Mouse (Mus musculus) neural tube, embryonic 12.5 days (tissue): ENCODE results near the gene Cd84. TPM values are rescaled to one million over a fixed set of nuclear protein-coding genes. Genes with fewer than 3 reads are reported as not detected.

ENCODE experiments used
- ATAC-seq: fragments of 200-750 bp; cut with Nextera tagmentation; 2 replicates; pipeline ENCODE4 v1.8.0; 2017; ENCODE audit warnings: low read depth, mild to moderate bottlenecking, moderate TSS enrichment, moderate library complexity; ENCODE audit not compliant: low FRiP score
- H3K27ac ChIP-seq: fragments of 300-500 bp; sonication (generic); 2 replicates; pipeline ENCODE4 v1.5.1; 2016
- H3K27me3 ChIP-seq: fragments of 300-500 bp; sonication (generic); replicated peaks from 2 replicates; pipeline ENCODE4 v1.6.1; 2016; ENCODE audit warnings: mild to moderate bottlenecking
- H3K36me3 ChIP-seq: fragments of 300-500 bp; sonication (generic); 2 replicates; pipeline ENCODE4 v1.6.1; 2016; ENCODE audit warnings: mild to moderate bottlenecking
- H3K4me1 ChIP-seq: fragments of 300-500 bp; sonication (generic); 2 replicates; pipeline ENCODE4 v1.6.1; 2016
- H3K4me2 ChIP-seq: fragments of 300-500 bp; sonication (generic); replicated peaks from 2 replicates; pipeline ENCODE4 v1.6.1; 2016; ENCODE audit warnings: mild to moderate bottlenecking
- H3K4me3 ChIP-seq: fragments of 300-500 bp; sonication (generic); 2 replicates; pipeline ENCODE4 v1.5.1; 2016
- H3K9ac ChIP-seq: fragments of 300-500 bp; sonication (generic); 2 replicates; pipeline ENCODE4 v1.6.1; 2016; ENCODE audit warnings: mild to moderate bottlenecking
- H3K9me3 ChIP-seq: fragments of 300-500 bp; sonication (generic); 2 replicates; pipeline ENCODE4 v1.6.1; 2016; ENCODE audit warnings: mild to moderate bottlenecking
- WGBS: fragments of 180-500 bp; shearing (Covaris S2); methylation state at CpG from one replicate; pipeline ENCODE4 v1.1.7; 2016; 5-methylcytosine and 5-hydroxymethylcytosine counted together
- polyA plus RNA-seq: library from polyadenylated mRNA; unstranded; fragments of >200 nt; fragmentation: Nextera tagmentation; extraction: Ambion mirVana; gene quantifications from 2 replicates; pipeline ENCODE4 v1.2.1, GENCODE M21; 2016

Gene Cd84
- polyA plus RNA-seq, 1 experiment from 2014 or later: 1.2 TPM

DNA sequence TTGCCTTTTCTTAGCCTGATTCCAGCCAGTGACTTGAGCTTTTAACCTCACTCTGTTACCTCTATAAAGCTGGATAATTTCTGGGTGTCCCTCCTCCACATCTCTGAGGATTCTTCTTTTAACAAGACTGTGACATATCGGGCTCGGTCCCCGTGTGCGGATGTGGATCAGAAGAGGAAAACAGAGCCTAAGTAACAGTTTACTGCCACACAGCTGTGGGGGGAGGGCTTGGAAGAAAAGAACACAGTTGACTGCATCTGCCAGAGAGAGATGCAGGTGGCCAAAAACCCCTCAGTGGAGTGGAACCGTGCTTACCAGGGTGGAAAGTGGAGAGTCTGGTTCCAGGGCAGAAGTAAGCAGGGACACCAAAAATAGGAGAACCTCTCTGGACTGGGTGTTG is 79.7 kb downstream of the Cd84 start:
- H3K4me2 ChIP-seq: no peak overlapping the region
- H3K27ac ChIP-seq: no peak overlapping the region
- 92% methylated on average over 5 of the region's 5 CpGs for WGBS
- H3K9me3 ChIP-seq: no peaks in the 10 kb centered on the region
- no peaks in the 10 kb centered on the region for H3K27me3 ChIP-seq
- H3K4me3 ChIP-seq: no peak overlapping the region
- H3K9ac ChIP-seq: no peak overlapping the region
- H3K36me3 ChIP-seq: no peaks in the 10 kb centered on the region
- H3K4me1 ChIP-seq: no peaks in the 10 kb centered on the region
- no peak for ATAC-seq

DNA sequence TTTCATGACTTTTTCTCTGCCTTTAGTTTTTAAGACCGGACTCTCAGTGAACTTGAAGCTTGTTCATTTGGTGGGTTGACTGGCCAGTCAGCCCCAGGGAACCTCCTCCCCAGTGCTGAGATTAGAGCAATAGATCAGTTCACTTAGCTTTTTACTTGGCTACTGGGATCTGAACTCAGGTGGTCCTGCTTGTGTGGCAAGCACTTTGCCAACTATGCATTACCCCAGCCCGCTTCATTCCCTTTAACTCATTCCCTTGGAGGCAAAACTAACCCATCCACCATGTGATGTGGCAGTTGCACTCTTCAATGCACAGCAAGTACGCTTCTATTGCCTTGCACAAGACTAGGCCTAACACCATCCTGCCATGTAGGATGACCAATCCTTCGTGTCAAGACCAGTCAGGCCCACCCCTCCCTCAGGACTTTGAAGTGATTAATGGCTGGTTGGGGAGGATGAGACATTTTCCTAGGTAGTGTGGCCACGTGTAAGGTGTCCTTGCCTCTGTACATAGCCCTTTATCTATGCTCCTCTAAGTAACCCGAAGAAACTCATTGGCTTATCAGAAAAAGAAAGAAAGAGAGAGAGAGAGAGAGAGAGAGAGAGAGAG is 80.5 kb downstream of the Cd84 start:
- H3K4me3 ChIP-seq: no peak overlapping the region
- 80% methylated on average over 6 of the region's 6 CpGs for WGBS
- no peaks in the 10 kb centered on the region for H3K9me3 ChIP-seq
- H3K4me2 ChIP-seq: no peak overlapping the region
- no peak overlapping the region for H3K27ac ChIP-seq
- no peak for ATAC-seq
- H3K27me3 ChIP-seq: no peaks in the 10 kb centered on the region
- H3K9ac ChIP-seq: no peak overlapping the region
- no peaks in the 10 kb centered on the region for H3K36me3 ChIP-seq
- H3K4me1 ChIP-seq: no peaks in the 10 kb centered on the region

DNA sequence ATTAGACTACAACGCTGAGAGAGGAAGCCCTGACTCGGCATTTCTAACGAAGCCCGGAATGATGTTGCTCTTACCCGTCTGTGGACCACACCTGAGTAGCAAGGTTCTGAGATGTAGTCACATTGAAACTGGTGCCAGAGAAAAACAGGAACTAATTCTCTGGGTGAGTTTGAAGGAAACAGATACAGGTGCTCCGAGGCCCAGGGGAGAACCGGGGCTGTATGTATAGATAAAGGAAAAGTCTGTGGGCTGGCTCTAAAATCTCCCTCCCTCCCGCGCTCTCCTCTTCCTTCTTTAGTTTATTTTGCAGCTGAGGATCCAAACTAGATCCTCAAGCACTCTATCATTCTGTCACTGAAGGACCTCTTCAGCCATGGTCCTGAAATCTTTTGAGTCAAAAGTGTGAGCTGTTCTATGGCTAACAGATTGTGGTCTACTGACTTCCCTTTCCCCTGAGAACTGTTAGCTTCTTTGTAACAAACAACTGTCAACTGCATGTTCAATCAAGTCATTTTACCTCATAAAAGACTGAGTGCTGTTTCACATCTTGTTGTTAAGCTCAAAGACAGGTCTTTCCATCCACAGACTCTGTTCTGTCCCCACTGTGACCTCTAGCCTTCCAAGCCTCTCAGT is 81.6 kb downstream of the Cd84 start:
- ATAC-seq: no peak
- no peak overlapping the region for H3K4me3 ChIP-seq
- no peak overlapping the region for H3K4me2 ChIP-seq
- H3K9ac ChIP-seq: no peak overlapping the region
- H3K9me3 ChIP-seq: no peaks in the 10 kb centered on the region
- H3K36me3 ChIP-seq: no peaks in the 10 kb centered on the region
- 85% methylated on average over 9 of the region's 9 CpGs for WGBS
- H3K27me3 ChIP-seq: no peaks in the 10 kb centered on the region
- H3K27ac ChIP-seq: no peak overlapping the region
- no peaks in the 10 kb centered on the region for H3K4me1 ChIP-seq

DNA sequence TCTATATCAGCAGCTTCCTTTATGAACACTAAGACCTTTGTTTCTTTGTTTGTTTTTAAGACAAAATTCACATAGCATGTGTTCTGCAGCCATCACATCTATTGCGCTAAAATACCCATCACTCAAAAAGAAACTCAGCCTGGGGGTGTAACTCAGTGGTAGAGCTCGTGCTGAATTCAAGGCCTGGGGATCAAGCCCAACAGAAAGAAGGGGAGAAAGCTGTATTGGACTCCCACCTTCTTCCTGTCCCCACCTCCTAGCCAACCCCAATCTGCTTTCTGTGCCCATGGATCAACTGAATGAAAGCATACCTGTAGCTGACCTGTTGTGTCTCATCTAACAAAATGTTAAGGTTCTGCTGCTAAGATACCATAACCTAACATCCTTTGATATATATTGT is 82.1 kb downstream of the Cd84 start:
- no peak overlapping the region for H3K4me2 ChIP-seq
- ATAC-seq: no peak
- no peaks in the 10 kb centered on the region for H3K36me3 ChIP-seq
- no peak overlapping the region for H3K4me3 ChIP-seq
- no peaks in the 10 kb centered on the region for H3K27me3 ChIP-seq
- no peaks in the 10 kb centered on the region for H3K4me1 ChIP-seq
- no peaks in the 10 kb centered on the region for H3K9me3 ChIP-seq
- H3K9ac ChIP-seq: no peak overlapping the region
- 73% methylated on average over 2 of the region's 2 CpGs for WGBS
- H3K27ac ChIP-seq: no peak overlapping the region

DNA sequence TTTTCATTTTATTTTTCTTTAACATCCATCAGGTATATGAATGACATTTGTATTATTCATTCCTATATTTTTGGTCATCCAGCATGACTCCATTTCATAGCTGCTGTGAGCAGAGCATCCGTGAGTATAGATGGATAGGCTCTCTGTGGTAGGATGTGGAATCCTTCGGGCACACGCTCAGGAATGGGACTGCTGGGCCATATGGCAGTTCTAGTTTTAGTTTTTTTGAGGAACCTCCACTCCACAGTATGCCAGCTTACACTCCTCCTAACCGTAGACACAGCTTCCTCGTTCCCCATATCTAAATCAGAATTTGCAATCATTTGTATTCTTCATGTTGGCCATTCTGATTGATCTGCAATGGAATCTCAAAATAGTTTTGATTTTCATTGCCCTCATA is 83.3 kb downstream of the Cd84 start:
- no peak overlapping the region for H3K4me3 ChIP-seq
- H3K9me3 ChIP-seq: no peaks in the 10 kb centered on the region
- H3K27me3 ChIP-seq: no peaks in the 10 kb centered on the region
- 92% methylated on average over 5 of the region's 5 CpGs for WGBS
- ATAC-seq: no peak
- no peak overlapping the region for H3K9ac ChIP-seq
- no peak overlapping the region for H3K4me2 ChIP-seq
- no peak overlapping the region for H3K27ac ChIP-seq
- H3K36me3 ChIP-seq: no peaks in the 10 kb centered on the region
- H3K4me1 ChIP-seq: no peaks in the 10 kb centered on the region

DNA sequence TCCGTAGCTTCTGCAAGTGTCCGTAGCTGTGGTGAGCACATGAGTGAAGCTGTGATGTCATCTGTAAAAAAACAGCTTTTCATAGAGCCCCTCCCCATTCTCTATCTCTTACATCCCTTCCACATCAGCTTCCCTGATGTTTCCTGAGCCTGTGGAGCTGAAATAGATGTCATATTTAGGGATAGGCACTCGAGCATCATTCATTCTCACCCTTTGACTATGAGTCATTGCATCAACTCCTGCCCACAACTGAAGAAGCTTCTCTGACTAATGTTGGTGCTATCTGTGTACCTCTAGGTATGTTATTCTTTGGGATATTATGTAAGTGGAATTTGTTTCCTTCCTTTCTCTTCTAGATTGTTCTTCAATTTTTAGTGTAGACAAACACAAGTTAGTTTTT is 85.4 kb downstream of the Cd84 start:
- WGBS: 84% methylated on average over 3 of the region's 3 CpGs
- H3K4me3 ChIP-seq: no peak overlapping the region
- H3K27ac ChIP-seq: no peak overlapping the region
- H3K9ac ChIP-seq: no peak overlapping the region
- H3K4me1 ChIP-seq: no peaks in the 10 kb centered on the region
- ATAC-seq: no peak
- no peaks in the 10 kb centered on the region for H3K9me3 ChIP-seq
- H3K4me2 ChIP-seq: no peak overlapping the region
- H3K27me3 ChIP-seq: no peaks in the 10 kb centered on the region
- H3K36me3 ChIP-seq: no peaks in the 10 kb centered on the region

DNA sequence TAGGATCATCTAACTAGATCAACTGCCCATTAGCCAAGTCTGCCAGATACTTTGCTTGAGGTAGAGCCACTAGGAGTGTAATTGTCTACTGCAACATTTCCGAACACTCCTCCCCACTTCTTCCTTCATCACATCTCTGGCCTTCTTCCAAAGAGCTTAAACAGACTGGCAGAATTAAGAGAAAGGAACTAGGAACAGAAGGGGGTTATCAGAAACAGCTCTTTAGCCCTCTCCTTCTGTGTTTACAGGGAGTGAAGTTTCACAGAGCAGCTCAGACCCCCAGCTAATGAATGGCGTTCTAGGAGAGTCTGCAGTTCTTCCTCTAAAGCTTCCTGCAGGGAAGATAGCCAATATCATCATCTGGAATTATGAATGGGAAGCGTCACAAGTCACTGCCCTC is 94.4 kb downstream of the Cd84 start:
- Histone ChIP-seq H3K27ac (no peak overlapping the region), H3K27me3 (no peaks in the 10 kb centered on the region), H3K9me3 (no peaks in the 10 kb centered on the region), H3K9ac (no peak overlapping the region), H3K4me3 (no peak overlapping the region), H3K36me3 (no peaks in the 10 kb centered on the region), H3K4me2 (no peak overlapping the region), H3K4me1 (no peaks in the 10 kb centered on the region)
- WGBS: 81% methylated on average over 3 of the region's 3 CpGs
- no peak for ATAC-seq

DNA sequence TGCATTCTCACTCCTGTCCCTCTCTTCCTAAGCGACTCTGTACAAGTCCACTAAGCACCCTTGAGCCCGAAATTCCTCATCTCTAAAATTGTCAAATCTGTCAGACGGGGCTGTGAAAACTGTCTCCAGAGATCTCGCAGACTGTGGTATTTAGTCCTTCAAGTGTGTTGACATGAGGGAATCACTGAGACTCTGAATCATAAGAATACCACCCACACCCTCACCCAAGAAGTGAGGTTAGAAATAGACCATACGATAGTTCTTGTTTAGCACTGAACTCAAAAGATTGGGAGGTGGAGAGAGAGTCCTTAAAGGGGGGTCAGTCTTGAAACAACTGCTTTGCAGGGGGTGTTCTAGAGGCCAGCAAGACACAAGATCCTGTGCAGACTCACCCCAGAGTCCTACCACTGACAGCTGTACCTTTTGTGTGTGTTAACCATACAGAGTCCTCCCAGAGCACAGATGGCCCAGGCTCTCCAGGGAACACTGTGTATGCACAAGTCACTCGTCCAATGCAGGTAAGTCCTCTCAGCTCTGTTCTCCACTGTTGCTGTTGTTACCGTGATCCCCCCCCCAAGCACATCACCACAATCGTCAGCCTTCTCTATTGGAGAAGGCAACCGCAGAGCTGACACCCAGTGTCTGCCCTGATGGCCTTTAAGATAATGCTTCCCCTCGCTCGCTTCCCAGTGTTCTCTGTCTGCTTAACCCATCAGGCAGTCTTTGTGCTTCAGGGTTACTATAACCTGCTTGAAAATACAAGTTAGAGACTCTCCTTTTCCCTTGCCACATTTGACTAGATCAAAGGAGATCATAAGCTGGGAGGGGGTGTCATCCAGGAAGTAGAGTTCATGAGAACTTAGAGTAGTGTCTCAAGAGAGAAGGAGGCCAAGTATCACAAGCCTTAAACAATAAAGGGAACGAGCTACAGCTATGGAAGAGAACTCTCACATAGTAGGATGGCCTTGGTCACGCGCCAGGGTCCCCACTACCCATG is 99.8 kb downstream of the Cd84 start:
- Histone ChIP-seq H3K9ac (no peak overlapping the region), H3K4me2 (no peak overlapping the region), H3K36me3 (no peaks in the 10 kb centered on the region), H3K9me3 (no peaks in the 10 kb centered on the region), H3K27ac (no peak overlapping the region), H3K27me3 (no peaks in the 10 kb centered on the region), H3K4me1 (no peaks in the 10 kb centered on the region), H3K4me3 (no peak overlapping the region)
- no peak for ATAC-seq
- 87% methylated on average over 14 of the region's 14 CpGs for WGBS

Other genes starting within 250 kb of the Cd84 start
- 0.11 TPM in 1 of 2 replicates, not detected in the other for gene Ly9, start 232.3 kb upstream of the Cd84 start, polyA plus RNA-seq
- gene Slamf7, start 186.7 kb upstream of the Cd84 start, polyA plus RNA-seq: not detected in 2 replicates
- gene Cd48, start 157.7 kb upstream of the Cd84 start, polyA plus RNA-seq: 0.81 and 1.1 TPM in 2 replicates
- 0.27 and 0.28 TPM in 2 replicates for gene Slamf1, start 72.6 kb upstream of the Cd84 start, polyA plus RNA-seq
- gene Gm10521, start 56.0 kb downstream of the Cd84 start, polyA plus RNA-seq: not detected in 2 replicates
- gene Slamf6, start 77.8 kb downstream of the Cd84 start, polyA plus RNA-seq: 0.20 TPM in 1 of 2 replicates, not detected in the other
- 66.0 and 69.7 TPM in 2 replicates for gene Vangl2, start 188.7 kb downstream of the Cd84 start, polyA plus RNA-seq
- gene Nhlh1, start 217.9 kb downstream of the Cd84 start, polyA plus RNA-seq: 18.2 and 21.7 TPM in 2 replicates
- 216 and 227 TPM in 2 replicates for gene Copa, start 242.8 kb downstream of the Cd84 start, polyA plus RNA-seq
- 132 and 137 TPM in 2 replicates for gene Ncstn, start 243.1 kb downstream of the Cd84 start, polyA plus RNA-seq